Mouse (Mus musculus): ENCODE measurements at regions not wholly inside any gene's neighbourhood (a gene's known extent, or its start where the extent isn't known, plus 50 kb on each side); places are given as distances from the start of the nearest gene placed in this dataset.

DNA sequence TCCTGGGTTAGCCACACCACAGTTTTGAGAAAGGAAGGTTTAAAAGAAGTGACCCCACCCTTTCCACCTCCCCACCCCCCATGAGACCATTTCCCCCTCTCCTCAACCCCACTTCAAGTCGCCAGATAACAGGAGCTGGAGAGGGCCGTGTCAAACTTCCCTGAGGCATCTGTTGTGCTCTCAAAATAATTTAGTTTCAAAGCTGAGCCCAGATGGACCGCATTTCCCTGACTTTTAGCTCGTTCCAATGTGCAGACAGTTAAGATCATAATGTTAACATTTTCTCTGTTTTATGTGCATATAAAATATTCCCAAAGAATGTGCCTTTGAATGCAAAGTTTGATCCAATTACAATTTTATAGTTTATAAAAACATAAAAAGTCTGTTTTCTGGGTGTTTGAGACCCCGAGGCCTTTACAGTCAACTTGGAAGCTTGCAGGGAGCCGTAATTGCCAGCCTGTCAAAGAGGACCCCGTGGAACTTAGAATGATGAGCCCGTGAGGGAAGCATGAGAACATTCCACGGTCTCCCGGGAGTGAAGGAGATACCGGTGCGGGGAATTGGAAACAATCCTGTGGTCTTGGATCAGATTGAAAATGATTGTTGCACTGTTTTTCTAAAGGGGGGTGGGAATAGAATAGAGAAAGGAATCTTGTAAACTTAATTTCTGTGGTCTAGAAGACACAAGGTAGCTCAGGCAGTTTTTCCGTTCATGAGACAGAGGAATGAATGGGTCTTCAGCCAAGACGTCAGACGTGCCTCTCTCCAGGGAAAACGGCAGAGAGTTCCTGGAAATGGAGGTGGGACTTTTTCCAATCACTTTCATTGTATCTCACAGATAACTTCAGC, 903.3 kb downstream of the Mrps31 start:
- no peak for DNase-seq

DNA sequence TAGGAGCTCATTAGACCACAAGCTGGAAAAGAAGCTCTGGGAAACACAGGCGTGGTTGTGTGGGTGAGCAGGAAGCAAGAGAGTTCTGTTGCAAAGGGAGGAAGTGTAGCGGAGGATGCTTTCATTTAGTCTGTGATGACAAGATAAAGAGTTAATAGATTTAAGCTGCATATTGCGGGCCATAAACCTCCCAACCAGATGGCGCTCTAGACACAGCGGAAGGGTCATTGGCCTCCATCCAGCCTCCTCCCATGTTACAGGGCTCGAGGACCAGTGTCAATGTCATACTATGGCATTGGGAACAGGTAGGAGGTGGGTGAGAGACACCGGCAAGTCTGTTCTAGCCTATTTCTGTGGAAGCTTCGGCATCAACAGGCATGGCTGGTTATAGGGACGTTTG, 908.4 kb downstream of the Mrps31 start:
- DNase-seq: peak in 1 of 2 experiments; percentile 48

DNA sequence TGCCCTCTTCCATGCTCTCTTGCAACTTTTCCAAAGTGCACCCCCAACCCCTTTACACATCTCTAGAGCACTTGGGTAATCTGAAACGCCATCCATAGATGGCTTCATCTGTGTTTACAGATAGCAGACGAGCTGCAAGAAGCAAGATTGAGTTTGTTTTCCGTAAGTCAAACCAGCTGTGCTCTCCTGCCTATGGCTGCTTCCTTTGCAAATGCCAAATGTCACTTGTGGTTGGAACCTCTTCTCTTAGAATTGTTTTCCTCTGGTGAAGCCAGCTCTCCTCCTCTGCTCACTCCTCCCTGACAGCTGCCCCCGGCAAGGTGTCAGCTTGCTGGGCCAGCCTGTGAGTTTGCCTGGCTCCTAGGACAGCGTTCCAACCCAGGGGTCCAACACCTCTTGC, 910.0 kb downstream of the Mrps31 start:
- no peak for DNase-seq

DNA sequence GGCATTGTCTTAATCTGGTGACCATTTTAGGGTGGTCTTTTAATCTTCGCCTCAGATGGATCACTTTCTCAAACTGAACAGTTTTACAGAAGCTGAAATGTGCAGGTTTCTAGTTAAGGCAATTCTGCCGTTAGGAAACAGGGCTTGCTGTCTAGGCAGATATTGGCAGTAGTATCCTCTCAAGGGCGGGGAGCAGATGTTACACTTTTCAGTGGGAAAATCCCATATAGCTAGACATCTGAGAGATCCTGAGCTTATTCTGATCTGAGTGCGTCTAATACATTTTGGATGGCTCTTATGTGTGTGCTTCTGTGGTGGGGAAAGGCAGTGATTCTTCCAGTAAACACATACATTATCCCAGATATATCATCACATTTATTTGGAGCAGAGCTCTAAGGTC, 916.1 kb downstream of the Mrps31 start:
- no peak for DNase-seq

DNA sequence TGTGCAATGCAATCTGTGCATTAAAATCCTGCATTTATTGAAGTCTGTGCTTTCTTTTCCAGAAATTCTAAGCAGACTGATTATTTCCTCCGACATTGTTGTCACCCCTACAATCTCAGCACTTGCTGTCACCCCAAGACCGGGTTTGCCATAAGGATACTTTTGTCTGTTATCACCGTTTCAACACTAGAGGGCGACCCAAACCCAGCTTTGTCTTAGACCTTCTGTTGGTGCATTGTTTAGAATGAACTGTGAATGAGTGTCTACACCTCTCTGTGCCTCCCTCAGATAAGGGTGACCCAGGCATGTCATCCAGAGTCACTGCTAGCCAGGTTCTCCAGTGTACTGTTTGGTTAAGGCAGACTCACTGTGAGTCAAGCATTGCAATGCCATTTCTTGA, 933.0 kb downstream of the Mrps31 start:
- peak in 1 of 2 experiments; percentile 61 for DNase-seq

DNA sequence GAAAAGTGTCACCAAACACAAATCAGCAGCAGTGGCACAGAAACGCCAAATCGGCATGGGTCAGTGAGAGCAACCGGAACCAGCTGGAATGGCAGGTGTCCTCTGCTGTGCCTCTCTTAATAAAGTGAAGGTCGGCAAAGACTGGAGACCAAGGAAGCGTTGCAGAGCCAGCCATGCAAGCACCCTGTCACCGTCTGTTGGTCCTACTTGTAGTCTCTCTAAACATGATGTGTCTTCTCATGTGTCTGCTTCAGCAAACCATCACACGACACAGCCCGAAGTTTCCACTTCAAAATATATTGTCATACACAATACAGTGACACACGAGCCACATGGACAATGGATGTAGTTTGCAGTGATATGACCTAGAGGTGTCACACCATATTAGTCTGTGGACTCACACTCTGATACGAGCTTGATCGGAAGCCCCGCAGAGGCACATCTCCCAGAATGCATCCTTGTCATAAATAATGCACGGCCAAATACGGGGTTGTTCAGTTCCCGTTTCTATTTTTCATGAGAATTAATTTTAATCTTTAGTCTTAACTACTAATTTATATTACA, 940.3 kb downstream of the Mrps31 start:
- no peak for DNase-seq

DNA sequence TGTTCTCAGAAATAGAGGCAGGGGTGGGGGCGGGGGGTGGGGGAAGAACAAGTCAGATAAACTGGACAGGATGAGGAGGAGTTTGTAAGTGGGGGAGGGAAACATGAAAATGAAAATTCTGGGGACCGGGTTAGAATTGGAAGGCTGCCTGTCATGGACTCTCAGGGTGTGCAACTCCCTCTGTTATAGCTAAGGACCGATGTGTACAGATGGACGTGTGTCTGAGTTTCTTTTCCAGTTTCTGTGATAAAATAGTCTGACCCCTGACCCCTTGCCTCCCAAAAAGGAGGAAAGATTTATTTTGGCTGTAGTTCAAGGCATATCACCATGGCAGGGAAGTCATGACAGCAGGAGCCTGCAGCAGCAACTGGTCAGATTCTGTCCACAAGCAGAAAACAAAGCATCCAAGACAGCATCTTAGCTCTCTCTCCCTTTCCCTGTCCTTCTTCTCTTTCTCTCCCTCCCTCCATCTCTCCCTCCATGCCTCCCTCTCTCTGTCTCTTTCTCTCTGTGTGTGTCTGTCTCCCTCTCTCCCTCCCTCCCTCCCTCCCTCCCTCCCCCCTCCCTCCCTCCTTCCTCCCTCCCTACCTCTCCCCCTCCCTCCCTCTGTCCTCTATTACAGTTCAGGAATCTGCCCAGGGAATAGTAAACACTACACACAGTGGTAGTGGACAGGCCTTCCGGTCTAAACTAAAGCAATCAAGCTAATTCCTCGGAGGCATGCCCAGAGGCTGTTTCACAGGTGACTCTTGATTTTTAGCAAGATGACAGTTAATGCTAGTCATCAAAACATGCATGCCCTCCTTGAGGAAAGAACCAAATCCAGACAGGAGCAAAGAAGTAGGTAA, 941.3 kb downstream of the Mrps31 start:
- DNase-seq: no peak

DNA sequence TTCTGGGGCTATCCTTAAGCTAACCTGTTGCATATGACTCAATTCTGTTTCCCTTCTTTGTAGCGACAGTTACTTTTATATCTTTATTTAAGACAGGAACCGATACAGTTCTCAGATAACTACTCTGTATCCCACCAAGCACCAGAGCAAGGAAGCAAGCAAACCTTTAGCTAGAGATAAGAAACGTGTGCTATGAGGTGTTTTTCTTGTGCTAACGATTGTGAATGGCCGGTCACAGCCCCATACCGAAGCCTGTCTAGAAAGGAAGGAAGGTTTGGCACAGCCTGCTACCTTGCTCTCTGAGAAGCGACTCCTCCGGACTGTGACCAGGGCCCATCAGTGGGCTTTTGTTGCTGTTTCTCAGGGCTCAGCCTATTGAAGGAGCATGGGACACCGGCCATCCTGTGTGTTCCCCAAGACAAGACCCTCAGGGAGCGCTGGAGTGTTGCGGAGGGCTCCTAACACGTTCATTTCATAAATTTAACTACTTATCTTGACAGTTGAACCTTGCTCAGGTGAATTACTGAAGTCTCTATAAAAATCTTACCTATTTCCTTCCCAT, 949.0 kb downstream of the Mrps31 start:
- DNase-seq: no peak

DNA sequence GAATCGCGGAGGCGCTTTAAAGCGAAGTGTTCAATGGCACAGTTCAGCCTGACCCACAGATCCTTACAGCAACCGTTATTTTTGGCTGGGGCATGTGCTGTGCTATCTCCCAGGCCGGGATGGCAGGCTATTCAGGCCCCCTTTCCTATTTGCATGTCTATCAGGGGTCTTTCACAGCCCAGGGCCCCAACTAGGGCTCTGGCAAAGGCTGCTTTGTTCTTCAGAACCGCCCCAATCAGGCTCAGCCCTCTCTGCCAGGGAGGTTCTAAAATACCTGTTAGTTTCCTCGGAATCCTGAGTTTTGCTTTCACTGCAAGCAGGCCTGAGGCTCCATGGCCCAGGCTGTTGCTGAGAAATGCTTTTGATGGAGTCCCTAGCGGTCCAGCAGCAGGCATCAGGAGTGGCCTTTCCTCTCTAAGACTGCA, 949.7 kb downstream of the Mrps31 start:
- no peak for DNase-seq

All from kidney, postnatal 25 days (tissue).